Mouse (Mus musculus) ES-E14 (cell line): ENCODE results near the gene Sox5.

Experiments used
- CHD2 ChIP-seq: IDR thresholded peaks from 2 replicates; pipeline ENCODE4 v1.6.1; 2014; ENCODE audit warnings: mild to moderate bottlenecking, low read depth, low read length, inconsistent platforms
- HCFC1 ChIP-seq: IDR thresholded peaks from 2 replicates; pipeline ENCODE4 v1.6.1; 2012; ENCODE audit warnings: low read length, inconsistent platforms, borderline replicate concordance; ENCODE audit not compliant: insufficient read depth
- MAFK ChIP-seq: IDR thresholded peaks from 2 replicates; pipeline ENCODE4 v1.6.1; 2014; ENCODE audit warnings: mild to moderate bottlenecking, low read depth, low read length, inconsistent platforms; ENCODE audit not compliant: insufficient read depth
- ZC3H11A ChIP-seq: IDR thresholded peaks from 2 replicates; pipeline ENCODE4 v1.6.1; 2012; ENCODE audit warnings: low read depth, mild to moderate bottlenecking, inconsistent platforms, low read length, borderline replicate concordance
- ZNF384 ChIP-seq: IDR thresholded peaks from 2 replicates; pipeline ENCODE4 v1.6.1; 2012; ENCODE audit warnings: low read depth, low read length, inconsistent platforms

- TF ChIP-seq ZNF384 (no peak), CHD2 (no peak), MAFK (no peak), HCFC1 (no peak), ZC3H11A (no peak)
These were observed 107.9 kb downstream of the Sox5 start for GRCm38 (mm10) chr6:144673906-144674305.
